Mouse (Mus musculus) heart, adult 2 months (tissue): ENCODE results near the gene Oscp1. TPM values are rescaled to one million over a fixed set of nuclear protein-coding genes. Genes with fewer than 3 reads are reported as not detected.

ENCODE experiments used
- DNase-seq, 2 experiments: peaks; one replicate each; pipeline ENCODE4 v3.0.0; 2021
- H3K27ac ChIP-seq: fragments of 200-600 bp; 2 replicates; pipeline ENCODE4 v1.8.1; 2022
- H3K27me3 ChIP-seq: fragments of 200-500 bp; 2 replicates; pipeline ENCODE4 v1.6.1; 2012; ENCODE audit warnings: mild to moderate bottlenecking, low read length, inconsistent platforms, mixed read lengths; ENCODE audit not compliant: control insufficient read depth, insufficient read depth
- H3K36me3 ChIP-seq: fragments of 200-500 bp; 2 replicates; pipeline ENCODE4 v1.6.1; 2012; ENCODE audit warnings: low read length, inconsistent platforms; ENCODE audit not compliant: control insufficient read depth, insufficient read depth
- H3K4me1 ChIP-seq: fragments of 200-500 bp; 2 replicates; pipeline ENCODE4 v1.6.1; 2011; ENCODE audit warnings: low read length; ENCODE audit not compliant: control insufficient read depth, insufficient read depth
- H3K4me3 ChIP-seq: fragments of 200-600 bp; 2 replicates; pipeline ENCODE4 v1.8.1; 2022
- H3K79me2 ChIP-seq: fragments of 200-500 bp; replicated peaks from 2 replicates; pipeline ENCODE4 v1.6.1; 2012; ENCODE audit warnings: mild to moderate bottlenecking, inconsistent platforms, low read length, moderate library complexity, mixed read lengths; ENCODE audit not compliant: control insufficient read depth, insufficient read depth
- H3K9ac ChIP-seq: fragments of 200-500 bp; 2 replicates; pipeline ENCODE4 v1.6.1; 2012; ENCODE audit warnings: low read depth, mild to moderate bottlenecking, control low read depth, inconsistent platforms, low read length, mixed read lengths
- CTCF ChIP-seq: fragments of 200-600 bp; IDR thresholded peaks from 2 replicates; pipeline ENCODE4 v1.8.1; 2022; ENCODE audit warnings: antibody characterized with exemption, mild to moderate bottlenecking, moderate library complexity
- EP300 ChIP-seq: fragments of 200-500 bp; IDR thresholded peaks from 2 replicates; pipeline ENCODE4 v1.6.1; 2011; ENCODE audit warnings: low read depth, low read length, control low read depth; ENCODE audit not compliant: insufficient read depth
- POLR2A ChIP-seq: fragments of 200-500 bp; IDR thresholded peaks from 2 replicates; pipeline ENCODE4 v1.6.1; 2011; ENCODE audit warnings: mild to moderate bottlenecking, low read depth, low read length, control low read depth; ENCODE audit not compliant: insufficient read depth
- WGBS: fragments of 180-500 bp; shearing (Covaris S2); methylation state at CpG from one replicate; pipeline ENCODE4 v1.1.7; 2018; 5-methylcytosine and 5-hydroxymethylcytosine counted together
- intact Hi-C: fragments of 180-260 bp; cut with DNase I; formaldehyde crosslinking; loops from one replicate; pipeline ENCODE4 v1.15.1; 2025
- polyA plus RNA-seq: library from polyadenylated mRNA; depleted of rRNA; stranded (reverse); fragments of >200 nt; gene quantifications from 2 replicates; pipeline ENCODE4 v1.2.3, GENCODE M21; 2012
- total RNA-seq, 2 experiments: library from RNA; stranded (reverse); gene quantifications; 2 replicates each; pipeline ENCODE4 v1.2.3; 2021

The Oscp1 gene
- total and polyA plus RNA-seq, 3 experiments, result 1.00 to 2.8 (median 1.6) TPM

GRCm38 (mm10) chr4:126110374-126111152 is 52.2 kb downstream of the Oscp1 start:
- under 1% methylated on average over 12 of the region's 12 CpGs for WGBS
- no peaks in the 10 kb centered on the region for H3K27me3 ChIP-seq
- peak; percentile 92 to 93 for DNase-seq
- peak overlapping the region; percentile 41 for H3K9ac ChIP-seq
- peaks cover 47% of the 10 kb centered on the region for H3K4me1 ChIP-seq
- intact Hi-C loops, result no loop called here
- peak overlapping the region; percentile 97 for H3K27ac ChIP-seq
- H3K79me2 ChIP-seq, result peaks cover 3% of the 10 kb centered on the region
- TF ChIP-seq POLR2A, result peak; percentile 92
- peak; percentile 52 for TF ChIP-seq CTCF
- peak; percentile 77 for TF ChIP-seq EP300
- H3K4me3 ChIP-seq, result peak overlapping the region; percentile 40
- H3K36me3 ChIP-seq, result peaks cover 8% of the 10 kb centered on the region; the same call in 1 of the 2 replicates

GRCm38 (mm10) chr4:126111153-126111549 is 52.8 kb downstream of the Oscp1 start:
- H3K9ac ChIP-seq, result peak overlapping the region; percentile 41
- peak overlapping the region; percentile 40 for H3K4me3 ChIP-seq
- no peaks in the 10 kb centered on the region for H3K27me3 ChIP-seq
- WGBS, result 11% methylated on average over 7 of the region's 7 CpGs
- peaks cover 3% of the 10 kb centered on the region for H3K79me2 ChIP-seq
- DNase-seq, result no peak
- H3K27ac ChIP-seq, result peak overlapping the region; percentile 97
- intact Hi-C loops, result no loop called here
- H3K36me3 ChIP-seq, result peaks cover 8% of the 10 kb centered on the region; the same call in 1 of the 2 replicates
- peaks cover 46% of the 10 kb centered on the region for H3K4me1 ChIP-seq
- TF ChIP-seq EP300 (0 out of 2 replicates have a peak, but pooled peaks have one; percentile 6), POLR2A (no peak)

DNA sequence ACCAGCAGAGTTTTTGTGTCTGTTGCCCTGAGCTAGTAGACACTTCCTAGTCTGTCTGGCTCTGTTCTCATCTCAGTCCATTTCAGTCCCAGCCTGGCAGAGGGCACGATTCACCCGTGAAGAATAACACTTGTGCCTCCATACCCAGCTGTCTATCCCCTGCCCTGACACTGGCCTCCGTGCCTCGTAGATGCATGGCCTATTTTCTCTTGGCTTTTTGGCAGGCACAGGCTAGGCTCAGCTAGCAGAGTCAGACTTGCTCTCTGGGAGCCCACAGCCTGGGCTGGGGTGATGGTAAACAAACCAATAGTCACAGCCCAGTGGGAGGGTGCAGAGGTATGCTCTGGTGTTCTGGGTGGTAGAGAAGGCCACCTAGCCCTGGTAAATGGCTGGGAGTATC is 54.9 kb downstream of the Oscp1 start:
- DNase-seq, result peak in 1 of 2 experiments; percentile 39
- TF ChIP-seq EP300 (no peak), CTCF (no peak), POLR2A (no peak)
- Histone ChIP-seq H3K27ac (peak overlapping the region; percentile 97; the same call in 1 of the 2 replicates), H3K9ac (0 out of 2 replicates have a peak overlapping the region, but pooled peaks have one; percentile 6), H3K4me3 (no peak overlapping the region), H3K27me3 (no peaks in the 10 kb centered on the region), H3K79me2 (peaks cover 8% of the 10 kb centered on the region), H3K4me1 (peaks cover 38% of the 10 kb centered on the region), H3K36me3 (peaks cover 7% of the 10 kb centered on the region; the same call in 1 of the 2 replicates)
- intact Hi-C loops, result loop anchor here (2.0 kb wide), 1 partner anchor 34 kb away; the partner anchor contains the start of gene Eva1b
- 48% methylated on average over 4 of the region's 4 CpGs for WGBS

- Histone ChIP-seq H3K4me1 (peaks cover 33% of the 10 kb centered on the region), H3K27me3 (no peaks in the 10 kb centered on the region), H3K79me2 (peaks cover 10% of the 10 kb centered on the region), H3K36me3 (peaks cover 5% of the 10 kb centered on the region; the same call in 1 of the 2 replicates), H3K4me3 (no peak overlapping the region), H3K27ac (no peak overlapping the region; the same call in 1 of the 2 replicates), H3K9ac (no peak overlapping the region)
- WGBS, result 10% methylated on average over 6 of the region's 6 CpGs
- DNase-seq, result peak; percentile 65 to 78
- intact Hi-C loops, result loop anchor here (1.0 to 2.0 kb wide), 2 partner anchors 28 to 33 kb away; partner anchors contain the start of gene Eva1b
- TF ChIP-seq POLR2A (no peak), CTCF (peak; percentile 90), EP300 (0 out of 2 replicates have a peak, but pooled peaks have one; percentile 50)
Observed at GRCm38 (mm10) chr4:126113943-126114342, 55.6 kb downstream of the Oscp1 start.

DNA sequence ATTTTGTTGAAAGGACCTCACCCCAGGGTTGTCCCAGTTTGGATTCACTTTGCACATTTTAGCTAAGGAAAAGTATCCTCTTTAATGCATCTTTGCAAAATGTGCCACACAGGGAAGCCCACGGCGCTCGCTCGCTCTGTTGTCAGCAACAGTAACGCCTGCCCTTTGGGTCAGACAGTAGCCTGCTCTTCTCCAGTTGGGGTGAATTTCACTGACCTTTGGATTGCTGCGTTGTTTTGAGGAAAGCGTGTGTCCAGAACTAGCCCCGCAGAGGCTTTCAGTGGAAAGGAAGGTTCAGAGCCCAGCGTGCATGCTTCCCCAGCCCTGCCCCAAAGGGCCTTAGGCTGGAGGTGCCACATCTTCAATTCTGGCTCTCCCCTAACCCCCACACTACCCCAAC is 57.0 kb downstream of the Oscp1 start:
- DNase-seq, result no peak
- Histone ChIP-seq H3K4me1 (peaks cover 20% of the 10 kb centered on the region), H3K4me3 (no peak overlapping the region), H3K9ac (no peak overlapping the region), H3K27me3 (no peaks in the 10 kb centered on the region), H3K79me2 (peaks cover 10% of the 10 kb centered on the region), H3K27ac (no peak overlapping the region), H3K36me3 (no peaks in the 10 kb centered on the region; the same call in 1 of the 2 replicates)
- TF ChIP-seq EP300 (no peak), POLR2A (no peak), CTCF (no peak)
- WGBS, result 85% methylated on average over 9 of the region's 9 CpGs
- intact Hi-C loops, result no loop called here

DNA sequence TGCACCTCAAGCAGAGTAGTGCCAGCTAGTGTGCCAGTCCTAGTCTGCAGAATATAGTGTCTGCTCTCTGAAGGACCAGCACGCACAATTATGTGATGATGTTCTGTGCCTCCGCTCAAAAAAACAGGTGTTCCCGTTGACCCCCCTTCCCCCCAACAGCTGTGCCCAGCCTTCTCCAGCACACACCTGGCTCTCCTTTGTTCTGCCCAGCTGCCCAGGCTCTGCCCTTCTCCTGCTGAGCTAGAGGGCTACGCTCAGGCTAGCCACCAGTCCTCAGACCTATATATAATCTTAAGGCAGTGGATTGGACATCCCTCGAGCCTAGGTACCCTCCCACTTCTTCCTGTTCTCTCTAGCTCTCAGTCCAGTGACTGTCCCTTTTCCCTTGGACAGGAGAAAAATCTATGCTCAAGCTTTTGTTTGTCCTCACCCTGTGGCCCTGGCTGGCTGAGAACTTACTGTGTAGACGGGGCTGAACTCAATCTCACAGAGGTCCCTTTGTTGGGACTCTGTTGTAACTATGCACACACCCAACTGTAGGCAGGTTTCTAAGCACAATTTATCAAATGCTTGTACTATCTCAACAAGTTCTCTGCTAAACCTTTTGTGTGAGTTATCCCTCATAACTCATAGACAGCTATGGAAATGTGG is 57.6 kb downstream of the Oscp1 start:
- WGBS, result 56% methylated on average over 6 of the region's 6 CpGs
- Histone ChIP-seq H3K4me1 (peaks cover 17% of the 10 kb centered on the region), H3K36me3 (no peaks in the 10 kb centered on the region; the same call in 1 of the 2 replicates), H3K79me2 (peaks cover 12% of the 10 kb centered on the region), H3K27ac (no peak overlapping the region), H3K27me3 (no peaks in the 10 kb centered on the region), H3K9ac (no peak overlapping the region), H3K4me3 (no peak overlapping the region)
- DNase-seq, result no peak
- intact Hi-C loops, result no loop called here
- TF ChIP-seq EP300 (no peak), CTCF (no peak), POLR2A (no peak)
